Mouse (Mus musculus): ENCODE results near the gene Clstn1. TPM values are rescaled to one million over a fixed set of nuclear protein-coding genes. Genes with fewer than 3 reads are reported as not detected.

Gene Clstn1
- total RNA-seq, 2 experiments from 2014 or later: 0.83 to 0.84 TPM

- no peak for ATAC-seq (replicated peaks; ENCODE audit: low FRiP score, poor library complexity, severe bottlenecking)
These were observed 77.7 kb downstream of the Clstn1 start for GRCm38 (mm10) chr4:149663849-149664503.

DNA sequence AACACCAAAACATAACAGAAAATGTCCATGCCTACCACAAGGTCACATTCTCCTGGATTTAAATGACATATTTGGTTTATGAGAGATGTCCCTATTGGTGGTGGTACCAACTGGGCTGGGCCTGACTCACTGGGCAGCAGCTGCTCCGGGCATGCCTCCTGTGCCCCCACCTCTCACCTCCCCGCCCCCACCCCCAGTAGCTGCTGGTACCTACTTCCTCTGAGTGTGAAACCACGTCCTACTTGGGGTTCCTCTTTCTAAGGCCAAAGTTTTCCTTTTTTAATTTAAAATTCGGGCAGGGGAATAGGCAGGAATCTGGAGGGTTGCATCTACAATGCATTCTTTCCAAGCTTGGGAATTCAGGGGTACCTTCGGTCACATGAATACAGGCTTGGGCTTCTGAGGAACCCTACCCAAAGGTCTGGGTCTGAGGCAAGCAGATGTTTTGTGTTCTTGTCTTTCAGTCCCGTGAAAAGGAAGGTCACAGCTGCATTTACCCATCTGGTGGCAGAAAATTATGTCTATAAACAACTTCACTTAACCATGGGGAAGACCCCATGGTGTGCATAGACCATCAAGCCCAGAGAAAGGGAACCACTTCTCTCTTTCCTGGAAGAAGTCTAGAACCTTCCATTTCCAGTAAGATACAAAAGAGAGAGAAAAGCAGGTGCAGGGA lies 78.9 kb downstream of the Clstn1 start:
- ATAC-seq (replicated peaks; ENCODE audit: low FRiP score, poor library complexity, severe bottlenecking): no peak

GRCm38 (mm10) chr4:149665692-149666090 lies 79.4 kb downstream of the Clstn1 start:
- ATAC-seq (replicated peaks; ENCODE audit: low FRiP score, poor library complexity, severe bottlenecking): no peak

DNA sequence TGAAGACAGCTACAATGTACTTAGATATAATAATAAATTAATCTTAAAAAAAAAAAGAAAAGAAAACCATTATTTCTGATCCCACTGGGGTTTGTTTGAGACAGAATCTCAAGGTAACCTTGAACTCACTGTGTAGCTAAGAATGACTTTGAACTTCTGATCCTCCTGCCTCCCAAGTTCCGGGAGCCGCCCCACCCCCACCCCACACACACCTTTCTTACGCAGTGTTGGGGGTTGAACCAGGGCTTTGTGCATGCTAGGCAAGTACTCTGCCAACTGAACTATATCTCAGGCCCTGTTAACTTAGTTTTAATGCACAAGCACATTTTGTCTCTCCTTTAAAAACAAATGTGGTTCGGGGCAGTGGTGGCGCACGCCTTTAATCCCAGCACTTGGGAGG lies 84.9 kb downstream of the Clstn1 start:
- ATAC-seq (replicated peaks; ENCODE audit: low FRiP score, poor library complexity, severe bottlenecking): no peak

- ATAC-seq (replicated peaks; ENCODE audit: low FRiP score, poor library complexity, severe bottlenecking): no peak
These were observed 86.5 kb downstream of the Clstn1 start for GRCm38 (mm10) chr4:149672747-149673146.

- no peak for ATAC-seq (replicated peaks; ENCODE audit: low FRiP score, poor library complexity, severe bottlenecking)
These were observed 88.6 kb downstream of the Clstn1 start for GRCm38 (mm10) chr4:149674814-149675377.

- peak; percentile 92 for ATAC-seq (replicated peaks; ENCODE audit: low FRiP score, poor library complexity, severe bottlenecking)
These were observed 89.4 kb downstream of the Clstn1 start for GRCm38 (mm10) chr4:149675378-149676261.

- no peak for ATAC-seq (replicated peaks; ENCODE audit: low FRiP score, poor library complexity, severe bottlenecking)
These were observed 91.7 kb downstream of the Clstn1 start for GRCm38 (mm10) chr4:149678006-149678405.

DNA sequence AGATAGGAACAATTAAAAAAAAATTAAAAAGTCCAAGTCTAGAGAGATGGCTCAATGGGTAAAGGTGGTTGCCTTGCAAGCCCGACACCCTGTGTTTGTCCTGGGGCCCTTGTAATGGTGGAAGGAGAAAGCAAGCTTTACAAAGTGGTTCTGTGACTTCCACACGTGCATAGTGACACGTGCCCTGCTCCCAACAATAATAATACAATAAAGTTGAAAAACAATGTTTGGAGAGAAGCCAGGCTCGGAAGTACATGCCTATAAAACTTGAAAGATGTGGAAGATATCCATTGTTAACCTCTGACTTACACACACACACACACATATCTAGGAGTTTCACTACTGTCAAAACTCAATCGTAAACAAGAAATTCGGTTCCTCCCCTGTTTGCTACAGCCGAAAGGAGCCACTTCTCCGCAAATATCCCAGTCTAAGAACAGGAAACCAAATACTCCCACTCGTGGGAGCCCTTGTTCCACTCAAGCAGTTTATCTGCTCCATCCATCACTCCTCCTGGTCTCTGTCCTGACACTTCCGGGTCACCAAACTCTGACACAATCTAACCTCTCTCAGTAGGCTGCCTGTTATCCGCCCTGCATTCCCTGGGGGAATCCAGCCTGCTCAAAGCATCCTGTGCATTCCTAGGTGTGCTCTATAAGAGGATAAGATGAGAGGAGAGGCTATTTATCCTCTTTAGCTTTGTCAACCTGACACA lies 92.9 kb downstream of the Clstn1 start:
- no peak for ATAC-seq (replicated peaks; ENCODE audit: low FRiP score, poor library complexity, severe bottlenecking)

GRCm38 (mm10) chr4:149683875-149684274 lies 97.6 kb downstream of the Clstn1 start:
- ATAC-seq (replicated peaks; ENCODE audit: low FRiP score, poor library complexity, severe bottlenecking): no peak

GRCm38 (mm10) chr4:149684841-149685623 lies 98.8 kb downstream of the Clstn1 start:
- no peak for ATAC-seq (replicated peaks; ENCODE audit: low FRiP score, poor library complexity, severe bottlenecking)

GRCm38 (mm10) chr4:149688861-149689260 lies 102.6 kb downstream of the Clstn1 start:
- no peak for ATAC-seq (replicated peaks; ENCODE audit: low FRiP score, poor library complexity, severe bottlenecking)

- no peak for ATAC-seq (replicated peaks; ENCODE audit: low FRiP score, poor library complexity, severe bottlenecking)
These were observed 103.8 kb downstream of the Clstn1 start for GRCm38 (mm10) chr4:149689822-149690700.

DNA sequence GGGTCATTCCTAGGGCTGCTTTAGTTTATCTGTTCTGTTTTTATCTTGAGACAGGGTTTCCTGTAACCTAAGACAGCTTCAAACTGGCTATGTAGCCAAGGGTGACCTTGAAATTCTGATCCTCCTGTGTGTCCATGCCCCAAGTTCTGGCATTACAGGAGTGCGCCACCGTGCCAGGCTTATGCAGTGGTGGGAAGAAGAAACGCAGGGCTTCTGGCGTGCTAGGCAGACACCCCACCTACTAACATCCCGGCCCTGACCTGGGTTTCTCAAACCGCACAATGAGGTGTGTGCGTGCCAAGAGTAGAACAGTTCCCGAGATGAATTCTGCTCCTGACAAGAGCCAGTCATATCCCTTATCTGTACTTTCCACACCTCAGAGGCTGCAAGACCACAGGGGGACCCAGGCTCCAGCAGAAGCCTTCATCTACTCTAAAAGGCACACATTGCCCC lies 104.6 kb downstream of the Clstn1 start:
- 0 out of 2 replicates have a peak, but pooled peaks have one; percentile 42 for ATAC-seq (replicated peaks; ENCODE audit: low FRiP score, poor library complexity, severe bottlenecking)

GRCm38 (mm10) chr4:149691368-149691767 lies 105.1 kb downstream of the Clstn1 start:
- no peak for ATAC-seq (replicated peaks; ENCODE audit: low FRiP score, poor library complexity, severe bottlenecking)

GRCm38 (mm10) chr4:149696189-149696971 lies 110.1 kb downstream of the Clstn1 start:
- no peak for ATAC-seq (replicated peaks; ENCODE audit: low FRiP score, poor library complexity, severe bottlenecking)
